Mouse (Mus musculus) intestine, embryonic 15.5 days (tissue): ENCODE measurements around the gene Snrnp40. TPM values are rescaled to one million over a fixed set of nuclear protein-coding genes. Genes with fewer than 3 reads are reported as not detected.

ENCODE experiments used
- ATAC-seq: fragments of 200-750 bp; cut with Nextera tagmentation; 2 replicates; pipeline ENCODE4 v1.8.0; 2017; ENCODE audit warnings: moderate TSS enrichment, moderate library complexity
- H3K27ac ChIP-seq: fragments of 300-500 bp; sonication (generic); 2 replicates; pipeline ENCODE4 v1.5.1; 2015; ENCODE audit warnings: mild to moderate bottlenecking, inconsistent platforms
- H3K27me3 ChIP-seq: fragments of 300-500 bp; sonication (generic); replicated peaks from 2 replicates; pipeline ENCODE4 v1.6.1; 2015; ENCODE audit warnings: inconsistent platforms
- H3K36me3 ChIP-seq: fragments of 300-500 bp; sonication (generic); 2 replicates; pipeline ENCODE4 v1.6.1; 2015; ENCODE audit warnings: inconsistent platforms
- H3K4me1 ChIP-seq: fragments of 300-500 bp; sonication (generic); replicated peaks from 2 replicates; pipeline ENCODE4 v1.6.1; 2015; ENCODE audit warnings: inconsistent platforms
- H3K4me2 ChIP-seq: fragments of 300-500 bp; sonication (generic); replicated peaks from 2 replicates; pipeline ENCODE4 v1.6.1; 2015; ENCODE audit warnings: mild to moderate bottlenecking, inconsistent platforms
- H3K4me3 ChIP-seq: fragments of 300-500 bp; sonication (generic); replicated peaks from 2 replicates; pipeline ENCODE4 v1.5.1; 2015; ENCODE audit warnings: inconsistent platforms
- H3K9ac ChIP-seq: fragments of 300-500 bp; sonication (generic); 2 replicates; pipeline ENCODE4 v1.6.1; 2015; ENCODE audit warnings: inconsistent platforms
- H3K9me3 ChIP-seq: fragments of 300-500 bp; sonication (generic); 2 replicates; pipeline ENCODE4 v1.6.1; 2016; ENCODE audit warnings: inconsistent platforms
- WGBS: fragments of 180-500 bp; shearing (Covaris S2); methylation state at CpG from one replicate; pipeline ENCODE4 v1.1.7; 2015; 5-methylcytosine and 5-hydroxymethylcytosine counted together
- polyA plus RNA-seq: library from polyadenylated mRNA; unstranded; fragments of >200 nt; fragmentation: Nextera tagmentation; extraction: Ambion mirVana; gene quantifications from 2 replicates; pipeline ENCODE4 v1.2.1, GENCODE M21; 2015

The Snrnp40 gene
- polyA plus RNA-seq, 1 experiment from 2014 or later, result 139 TPM

- Histone ChIP-seq H3K9ac (no peak overlapping the region), H3K36me3 (peaks cover 29% of the 10 kb centered on the region), H3K27me3 (no peaks in the 10 kb centered on the region), H3K27ac (no peak overlapping the region), H3K4me3 (no peak overlapping the region), H3K4me1 (no peaks in the 10 kb centered on the region), H3K9me3 (no peaks in the 10 kb centered on the region), H3K4me2 (no peak overlapping the region)
- WGBS, result 87% methylated on average over 9 of the region's 9 CpGs
- ATAC-seq, result no peak
Measured at GRCm38 (mm10) chr4:130327366-130327765, 32.6 kb upstream of the Snrnp40 start.

- no peak overlapping the region for H3K27ac ChIP-seq
- H3K4me1 ChIP-seq, result no peaks in the 10 kb centered on the region
- no peak overlapping the region for H3K4me2 ChIP-seq
- no peak for ATAC-seq
- WGBS, result 77% methylated on average over 5 of the region's 5 CpGs
- no peaks in the 10 kb centered on the region for H3K9me3 ChIP-seq
- H3K36me3 ChIP-seq, result peaks cover 10% of the 10 kb centered on the region; the same call in 1 of the 2 replicates
- H3K27me3 ChIP-seq, result no peaks in the 10 kb centered on the region
- H3K9ac ChIP-seq, result no peak overlapping the region
- no peak overlapping the region for H3K4me3 ChIP-seq
Measured at GRCm38 (mm10) chr4:130335867-130336266, 24.1 kb upstream of the Snrnp40 start.

GRCm38 (mm10) chr4:130341691-130342090, 18.2 kb upstream of the Snrnp40 start:
- no peaks in the 10 kb centered on the region for H3K27me3 ChIP-seq
- H3K27ac ChIP-seq, result no peak overlapping the region
- H3K9me3 ChIP-seq, result no peaks in the 10 kb centered on the region
- no peak overlapping the region for H3K9ac ChIP-seq
- ATAC-seq, result no peak
- H3K36me3 ChIP-seq, result peaks cover 6% of the 10 kb centered on the region; the same call in 1 of the 2 replicates
- no peak overlapping the region for H3K4me2 ChIP-seq
- no peaks in the 10 kb centered on the region for H3K4me1 ChIP-seq
- WGBS, result 25% methylated on average over 4 of the region's 4 CpGs
- no peak overlapping the region for H3K4me3 ChIP-seq

- Histone ChIP-seq H3K36me3 (peaks cover 12% of the 10 kb centered on the region), H3K9me3 (no peaks in the 10 kb centered on the region), H3K4me1 (no peaks in the 10 kb centered on the region; the same call in 1 of the 2 replicates), H3K4me3 (no peak overlapping the region), H3K27me3 (no peaks in the 10 kb centered on the region), H3K9ac (no peak overlapping the region), H3K27ac (no peak overlapping the region), H3K4me2 (no peak overlapping the region)
- ATAC-seq, result no peak
- 93% methylated on average over 6 of the region's 6 CpGs for WGBS
Measured at GRCm38 (mm10) chr4:130349666-130350065, 10.3 kb upstream of the Snrnp40 start.

- Histone ChIP-seq H3K27me3 (no peaks in the 10 kb centered on the region), H3K4me2 (no peak overlapping the region), H3K4me1 (no peaks in the 10 kb centered on the region; the same call in 1 of the 2 replicates), H3K4me3 (no peak overlapping the region), H3K36me3 (peaks cover 12% of the 10 kb centered on the region), H3K27ac (no peak overlapping the region), H3K9ac (no peak overlapping the region), H3K9me3 (no peaks in the 10 kb centered on the region)
- ATAC-seq, result no peak
- WGBS, result 86% methylated on average over 16 of the region's 16 CpGs
Measured at GRCm38 (mm10) chr4:130350690-130351422, 9.1 kb upstream of the Snrnp40 start.

- no peak overlapping the region for H3K9ac ChIP-seq
- peak; percentile 94 for ATAC-seq
- no peak overlapping the region for H3K4me2 ChIP-seq
- H3K4me3 ChIP-seq, result no peak overlapping the region
- no peaks in the 10 kb centered on the region; the same call in 1 of the 2 replicates for H3K4me1 ChIP-seq
- no peaks in the 10 kb centered on the region for H3K9me3 ChIP-seq
- 0 out of 2 replicates have a peak overlapping the region, but pooled peaks have one; percentile 7 for H3K27ac ChIP-seq
- WGBS, result 75% methylated on average over 7 of the region's 7 CpGs
- H3K36me3 ChIP-seq, result peaks cover 16% of the 10 kb centered on the region
- H3K27me3 ChIP-seq, result no peaks in the 10 kb centered on the region
Measured at GRCm38 (mm10) chr4:130352588-130352987, 7.3 kb upstream of the Snrnp40 start.

- Histone ChIP-seq H3K9me3 (no peaks in the 10 kb centered on the region), H3K9ac (no peak overlapping the region), H3K27ac (no peak overlapping the region), H3K27me3 (no peaks in the 10 kb centered on the region), H3K36me3 (peaks cover 7% of the 10 kb centered on the region), H3K4me3 (no peak overlapping the region), H3K4me1 (peaks cover 19% of the 10 kb centered on the region), H3K4me2 (no peak overlapping the region)
- ATAC-seq, result no peak
Measured at GRCm38 (mm10) chr4:130357946-130358345, 2.0 kb upstream of the Snrnp40 start.

- H3K4me1 ChIP-seq, result peaks cover 19% of the 10 kb centered on the region
- peak overlapping the region; percentile 97 for H3K9ac ChIP-seq
- H3K4me3 ChIP-seq, result peak overlapping the region; percentile 90
- no peaks in the 10 kb centered on the region for H3K9me3 ChIP-seq
- H3K27me3 ChIP-seq, result no peaks in the 10 kb centered on the region
- under 1% methylated on average over 19 of the region's 19 CpGs for WGBS
- ATAC-seq, result peak; percentile 65; the same call in 1 of the 2 replicates
- H3K36me3 ChIP-seq, result peaks cover 19% of the 10 kb centered on the region
- peak overlapping the region; percentile 71 for H3K27ac ChIP-seq
- peak overlapping the region; percentile 61 for H3K4me2 ChIP-seq
Measured at GRCm38 (mm10) chr4:130360238-130360590, 282 bp downstream of the Snrnp40 start.

GRCm38 (mm10) chr4:130376675-130377074, 16.7 kb downstream of the Snrnp40 start:
- no peaks in the 10 kb centered on the region for H3K4me1 ChIP-seq
- H3K4me3 ChIP-seq, result no peak overlapping the region
- no peaks in the 10 kb centered on the region for H3K27me3 ChIP-seq
- no peaks in the 10 kb centered on the region for H3K9me3 ChIP-seq
- no peak overlapping the region for H3K9ac ChIP-seq
- H3K4me2 ChIP-seq, result no peak overlapping the region
- WGBS, result 80% methylated on average over 4 of the region's 4 CpGs
- no peak for ATAC-seq
- no peak overlapping the region for H3K27ac ChIP-seq
- peaks cover 34% of the 10 kb centered on the region for H3K36me3 ChIP-seq

GRCm38 (mm10) chr4:130377500-130377899, 17.6 kb downstream of the Snrnp40 start:
- H3K4me3 ChIP-seq, result no peak overlapping the region
- no peak overlapping the region for H3K9ac ChIP-seq
- no peak overlapping the region for H3K27ac ChIP-seq
- no peaks in the 10 kb centered on the region for H3K9me3 ChIP-seq
- 71% methylated on average over 4 of the region's 4 CpGs for WGBS
- H3K27me3 ChIP-seq, result no peaks in the 10 kb centered on the region
- H3K4me1 ChIP-seq, result no peaks in the 10 kb centered on the region
- H3K36me3 ChIP-seq, result peaks cover 34% of the 10 kb centered on the region
- ATAC-seq, result no peak
- H3K4me2 ChIP-seq, result no peak overlapping the region

- Histone ChIP-seq H3K4me1 (no peaks in the 10 kb centered on the region), H3K27ac (no peak overlapping the region), H3K27me3 (no peaks in the 10 kb centered on the region), H3K4me2 (no peak overlapping the region), H3K36me3 (peaks cover 32% of the 10 kb centered on the region), H3K9ac (no peak overlapping the region), H3K9me3 (no peaks in the 10 kb centered on the region), H3K4me3 (no peak overlapping the region)
- WGBS, result 98% methylated on average over 2 of the region's 2 CpGs
- no peak for ATAC-seq
Measured at GRCm38 (mm10) chr4:130379181-130379580, 19.2 kb downstream of the Snrnp40 start.

- H3K4me2 ChIP-seq, result no peak overlapping the region
- no peak for ATAC-seq
Measured at GRCm38 (mm10) chr4:130380418-130380817, 20.5 kb downstream of the Snrnp40 start.

GRCm38 (mm10) chr4:130387256-130387655, 27.3 kb downstream of the Snrnp40 start:
- Histone ChIP-seq H3K36me3 (peaks cover 25% of the 10 kb centered on the region), H3K27ac (no peak overlapping the region), H3K27me3 (no peaks in the 10 kb centered on the region), H3K9me3 (no peaks in the 10 kb centered on the region), H3K4me2 (no peak overlapping the region), H3K4me1 (no peaks in the 10 kb centered on the region; the same call in 1 of the 2 replicates), H3K4me3 (no peak overlapping the region), H3K9ac (no peak overlapping the region)
- ATAC-seq, result no peak
- 82% methylated on average over 3 of the region's 3 CpGs for WGBS

More at GRCm38 (mm10) chr4:130380418-130380817, 20.5 kb downstream of the Snrnp40 start:
- peaks cover 29% of the 10 kb centered on the region for H3K36me3 ChIP-seq
- 86% methylated on average over 2 of the region's 2 CpGs for WGBS
- no peak overlapping the region for H3K9ac ChIP-seq
- H3K9me3 ChIP-seq, result no peaks in the 10 kb centered on the region
- no peaks in the 10 kb centered on the region for H3K27me3 ChIP-seq
- H3K27ac ChIP-seq, result no peak overlapping the region
- H3K4me1 ChIP-seq, result no peaks in the 10 kb centered on the region
- no peak overlapping the region for H3K4me3 ChIP-seq
